Mouse (Mus musculus): ENCODE data around the gene Bmp8a.
"Not testable (repeated sequence)": the region's sequence is repeated elsewhere in the genome, so short reads cannot be mapped to it uniquely, and the experiment has no call there.

Gene Bmp8a

DNA sequence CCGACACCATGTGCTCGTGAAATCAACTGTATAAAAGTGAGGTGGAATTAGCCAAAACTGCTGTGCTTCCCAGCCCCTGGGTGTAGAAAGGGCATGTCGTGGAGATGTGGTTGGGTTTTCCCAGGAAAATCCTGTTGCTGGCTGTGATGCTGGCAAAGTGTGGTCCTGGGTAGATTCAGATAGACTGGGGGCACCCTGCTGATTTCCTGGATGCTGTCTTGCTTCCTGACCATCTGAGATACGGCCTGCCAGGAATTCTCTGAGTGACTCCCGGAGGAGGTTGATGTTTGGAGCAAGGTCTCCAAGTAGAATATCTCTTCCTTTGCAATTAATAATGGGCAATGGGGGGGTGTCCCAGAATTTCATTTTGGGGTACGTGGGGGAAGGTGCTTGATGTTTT is 14.1 kb downstream of the Bmp8a start:
- DNase-seq = no peak

DNA sequence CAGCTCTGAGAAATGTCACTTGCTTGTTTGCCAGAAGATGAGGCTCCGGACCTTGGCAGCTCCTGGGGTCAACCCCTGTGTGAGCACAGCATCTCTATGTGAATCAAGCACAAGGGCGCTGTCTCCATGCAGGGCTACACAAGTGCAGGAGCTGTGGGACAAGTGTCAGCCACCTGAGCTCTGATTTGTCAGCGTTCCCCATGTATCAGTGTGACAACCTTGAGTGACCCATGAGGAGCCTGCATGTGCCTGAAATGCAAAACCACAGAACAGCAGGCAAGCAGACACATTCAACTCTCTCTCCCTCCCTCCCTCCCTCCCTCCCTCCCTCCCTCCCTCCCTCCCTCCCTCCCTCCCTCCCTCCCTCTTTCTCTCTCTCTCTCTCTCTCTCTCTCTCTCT is 15.4 kb downstream of the Bmp8a start:
- no peak for DNase-seq

DNA sequence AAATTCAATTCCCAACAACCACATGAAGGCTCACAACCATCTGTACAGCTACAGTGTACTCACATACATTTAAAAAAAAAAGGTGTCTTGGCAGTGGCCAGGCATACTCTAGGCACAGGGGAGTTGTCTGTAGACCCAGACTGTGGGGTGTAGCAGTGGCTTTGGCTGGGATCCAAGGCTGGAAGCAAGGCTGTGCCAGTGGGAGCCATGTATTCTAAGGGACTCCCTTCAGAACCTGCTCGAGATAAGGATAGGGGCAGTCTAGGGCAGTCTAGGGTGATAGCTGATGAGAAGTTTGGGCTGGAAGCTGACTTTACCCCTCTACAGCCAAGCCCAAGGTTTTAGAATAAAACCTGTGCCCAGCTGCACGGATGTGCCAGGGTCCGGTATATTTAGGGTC is 17.0 kb downstream of the Bmp8a start:
- no peak for DNase-seq

DNA sequence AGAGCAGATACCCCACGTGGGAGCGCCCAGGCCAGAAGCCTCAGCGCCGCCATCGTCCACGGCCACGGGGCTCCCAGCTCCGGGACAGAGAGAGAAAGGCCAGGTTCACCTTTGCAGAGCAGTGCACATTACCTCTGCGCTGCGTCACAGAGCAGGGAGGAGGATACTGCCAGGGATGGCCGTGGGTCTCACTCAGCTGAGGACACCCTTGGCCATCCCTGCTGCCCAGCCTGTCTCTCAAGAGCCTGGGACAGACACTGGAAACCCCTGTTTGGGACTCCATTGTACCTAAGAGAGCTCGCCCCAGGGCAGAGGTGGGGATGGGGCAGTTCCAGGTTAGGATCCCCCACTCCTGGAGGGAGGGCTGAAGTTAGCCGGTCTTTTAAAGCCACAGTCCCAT is 19.5 kb downstream of the Bmp8a start, which contains the start of gene Oxct2a:
TSS of gene Oxct2a (minus strand) at position 101 of the 400 bp plus-strand sequence.
- no peak for DNase-seq

DNA sequence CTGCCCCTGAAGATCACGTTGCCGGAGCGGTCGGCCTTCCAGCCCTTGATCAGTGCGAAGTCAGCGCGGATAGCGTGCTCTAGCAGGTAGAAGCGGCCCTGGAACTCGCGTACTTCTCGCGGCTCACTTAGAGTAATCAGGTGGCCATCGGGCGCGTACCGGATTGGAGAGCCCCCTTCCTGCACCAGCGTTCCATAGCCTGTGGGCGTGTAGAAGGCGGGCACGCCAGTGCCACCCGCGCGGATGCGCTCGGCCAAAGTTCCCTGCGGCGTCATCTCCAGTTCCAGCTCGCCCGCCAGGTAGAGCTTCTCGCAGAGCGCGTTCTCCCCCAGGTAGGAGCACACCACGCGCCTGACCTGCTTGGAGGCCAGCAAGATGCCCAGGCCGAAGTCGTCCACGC is 20.1 kb downstream of the Bmp8a start:
- not testable (repeated sequence) for DNase-seq

DNA sequence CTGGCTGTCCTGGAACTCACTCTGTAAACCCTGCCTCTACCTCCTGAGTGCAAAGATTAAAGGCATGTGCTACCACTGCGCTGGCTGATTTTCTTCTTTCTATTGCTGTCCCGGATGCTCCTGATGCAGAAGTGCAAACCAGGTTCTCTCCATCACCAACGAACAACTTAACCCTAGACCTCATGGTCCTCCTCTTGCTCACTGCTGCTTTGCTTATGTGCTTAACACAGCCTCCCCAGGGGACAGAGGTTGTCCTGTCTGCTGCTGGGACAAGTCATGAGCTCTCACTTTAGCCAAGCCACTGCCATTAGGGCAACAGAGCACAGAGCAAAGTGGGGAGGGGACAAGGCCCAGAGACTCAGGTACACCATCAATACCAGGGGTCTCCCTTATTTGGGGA is 28.6 kb downstream of the Bmp8a start:
- no peak for DNase-seq

DNA sequence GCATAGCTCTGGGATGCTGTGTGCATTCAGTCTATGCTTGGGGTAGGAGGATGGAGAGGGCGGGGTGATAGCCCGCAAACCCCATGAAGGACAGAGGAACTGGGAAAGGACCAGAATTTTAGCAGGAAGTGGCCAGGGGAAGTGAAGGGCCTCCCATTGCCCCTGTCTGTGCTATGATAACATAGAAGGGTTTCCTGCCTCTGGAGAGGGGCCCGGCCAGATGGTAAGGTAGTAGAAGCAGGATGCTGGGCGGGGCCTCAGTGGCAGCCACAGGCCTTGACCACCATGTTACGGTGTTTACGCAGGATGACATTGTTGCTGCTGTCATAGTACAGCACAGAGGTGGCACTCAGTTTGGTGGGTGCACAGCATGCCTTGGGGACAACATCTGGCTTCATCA is 30.0 kb downstream of the Bmp8a start:
- no peak for DNase-seq

DNA sequence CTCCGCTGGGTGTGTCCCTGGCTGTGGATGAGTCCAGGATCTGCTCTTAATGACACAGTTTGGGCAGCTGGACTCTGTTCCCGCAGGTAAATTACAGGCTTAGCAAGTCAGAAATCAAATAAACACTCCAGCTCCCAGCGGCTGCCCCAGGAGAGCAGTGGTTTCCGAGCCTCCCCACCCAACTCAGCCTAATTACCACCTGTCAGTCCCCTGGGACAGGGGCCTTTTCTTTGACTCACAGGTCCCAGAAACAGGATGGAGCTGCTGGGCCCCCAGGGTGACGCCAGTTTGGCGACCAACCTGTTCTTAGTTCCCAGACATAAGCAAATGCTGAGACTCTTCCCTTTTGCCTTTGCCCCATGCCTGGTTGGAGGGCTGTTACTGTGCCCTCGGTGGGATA is 31.2 kb downstream of the Bmp8a start:
- DNase-seq = no peak

DNA sequence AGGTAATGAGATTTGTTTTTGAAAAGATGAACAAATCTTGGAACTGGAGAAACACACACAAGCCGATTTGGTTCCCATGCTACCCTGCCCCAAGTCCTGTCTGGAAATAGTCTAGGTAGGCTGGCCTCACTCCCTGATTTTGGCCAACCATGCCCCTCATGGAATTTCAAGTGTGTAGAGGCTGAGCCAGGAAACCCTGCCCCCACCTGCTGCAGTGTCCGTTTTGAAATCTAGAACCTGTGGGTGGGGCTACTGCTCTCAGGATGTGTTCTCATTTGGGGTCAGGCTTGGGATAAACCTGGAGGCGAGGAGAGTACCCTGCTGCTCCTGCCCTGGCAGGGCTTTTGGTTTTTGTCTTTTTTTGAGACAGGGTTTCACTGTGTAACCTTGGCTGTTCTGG is 34.8 kb downstream of the Bmp8a start:
- no peak for DNase-seq

DNA sequence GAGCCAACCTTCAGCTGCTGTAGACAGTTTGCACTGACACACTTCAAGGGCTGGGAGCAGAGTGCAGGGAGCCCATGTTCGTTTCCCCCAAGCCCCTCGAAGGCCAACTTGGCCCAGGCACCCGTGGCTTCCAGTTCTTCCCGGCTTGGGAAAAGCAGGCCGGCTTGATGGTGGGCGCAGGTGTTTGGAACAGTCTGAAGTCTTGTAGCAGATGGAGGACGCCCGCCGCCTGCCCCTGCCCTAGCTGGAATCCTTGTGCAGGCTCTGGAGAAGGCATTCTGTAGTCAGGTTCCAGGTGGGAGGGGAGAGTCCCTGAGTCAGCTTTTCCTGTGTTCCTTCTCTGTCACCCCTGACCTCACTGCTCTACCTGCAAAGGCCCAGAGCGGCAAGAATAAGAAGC is 36.1 kb downstream of the Bmp8a start:
- no peak for DNase-seq

DNA sequence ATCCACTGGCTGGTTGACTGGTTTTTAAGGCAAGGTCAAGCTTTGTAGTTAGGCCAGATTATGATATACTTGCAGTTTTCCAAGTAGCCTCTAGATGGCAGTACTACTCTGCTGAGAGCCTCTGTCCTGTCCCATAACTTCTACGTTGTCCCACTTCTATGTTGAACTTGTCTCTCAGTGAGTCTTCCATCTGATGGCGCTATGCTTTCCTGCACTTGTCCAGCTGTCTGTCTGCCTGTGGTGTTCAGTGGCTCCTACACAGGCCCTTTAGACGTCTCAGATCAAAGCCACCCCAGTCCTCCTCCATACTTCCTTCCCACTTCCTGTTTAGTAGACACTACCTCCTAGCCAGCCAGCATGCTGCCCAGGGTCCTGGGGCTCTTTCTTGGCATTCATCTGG is 37.3 kb downstream of the Bmp8a start:
- no peak for DNase-seq

DNA sequence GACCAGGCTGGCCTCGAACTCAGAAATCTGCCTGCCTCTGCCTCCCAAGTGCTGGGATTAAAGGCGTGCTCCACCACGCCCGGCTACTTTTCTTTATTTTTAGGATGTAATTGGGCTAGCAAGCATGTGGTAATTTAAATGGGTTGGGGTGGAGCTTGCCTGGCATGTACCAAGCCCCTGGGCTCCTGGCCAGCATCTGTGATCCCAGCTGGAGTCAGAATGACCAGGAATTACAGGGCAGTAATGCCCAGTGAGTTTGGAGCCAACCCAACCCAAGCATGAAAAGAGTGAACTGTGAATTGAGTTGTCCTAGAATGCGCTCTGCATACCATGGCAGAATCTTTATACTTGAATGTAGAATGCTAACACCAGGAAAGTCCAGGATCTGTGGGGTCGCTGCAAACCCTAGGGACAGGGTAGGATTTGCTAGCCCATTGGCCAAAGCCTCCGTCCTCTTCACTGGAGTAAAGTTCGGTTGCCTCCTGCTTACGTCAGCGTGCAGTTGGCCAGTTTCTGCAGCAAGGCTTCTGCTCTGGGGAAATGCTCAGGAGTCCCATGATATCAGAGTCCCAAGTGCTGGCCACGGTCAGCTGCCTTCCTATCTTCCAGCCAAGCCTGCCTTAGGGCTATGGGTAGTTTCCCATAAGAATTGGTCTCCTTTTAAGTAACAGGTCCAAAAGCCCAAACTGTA is 43.9 kb downstream of the Bmp8a start:
- peak; percentile 79 for DNase-seq

DNA sequence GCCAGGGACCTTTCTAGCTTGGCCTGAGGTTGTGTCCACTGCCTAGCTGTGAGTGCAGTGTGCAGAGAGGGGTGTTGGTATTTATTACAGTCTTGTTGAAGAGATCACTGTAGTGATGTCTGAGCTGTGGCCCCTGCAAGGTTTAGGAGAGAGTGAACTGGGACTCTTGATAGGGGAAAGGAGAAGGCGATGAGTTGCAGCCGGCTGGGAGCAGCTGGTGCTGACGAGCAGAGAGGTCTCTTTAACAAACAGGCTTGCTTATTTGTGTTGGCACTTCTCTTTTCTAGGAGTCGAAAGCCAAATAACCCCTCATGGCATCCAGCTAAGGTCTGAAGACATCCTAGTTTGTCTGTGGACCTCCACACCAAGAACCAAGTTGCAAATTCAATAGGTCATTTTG is 44.8 kb downstream of the Bmp8a start:
- DNase-seq = no peak

DNA sequence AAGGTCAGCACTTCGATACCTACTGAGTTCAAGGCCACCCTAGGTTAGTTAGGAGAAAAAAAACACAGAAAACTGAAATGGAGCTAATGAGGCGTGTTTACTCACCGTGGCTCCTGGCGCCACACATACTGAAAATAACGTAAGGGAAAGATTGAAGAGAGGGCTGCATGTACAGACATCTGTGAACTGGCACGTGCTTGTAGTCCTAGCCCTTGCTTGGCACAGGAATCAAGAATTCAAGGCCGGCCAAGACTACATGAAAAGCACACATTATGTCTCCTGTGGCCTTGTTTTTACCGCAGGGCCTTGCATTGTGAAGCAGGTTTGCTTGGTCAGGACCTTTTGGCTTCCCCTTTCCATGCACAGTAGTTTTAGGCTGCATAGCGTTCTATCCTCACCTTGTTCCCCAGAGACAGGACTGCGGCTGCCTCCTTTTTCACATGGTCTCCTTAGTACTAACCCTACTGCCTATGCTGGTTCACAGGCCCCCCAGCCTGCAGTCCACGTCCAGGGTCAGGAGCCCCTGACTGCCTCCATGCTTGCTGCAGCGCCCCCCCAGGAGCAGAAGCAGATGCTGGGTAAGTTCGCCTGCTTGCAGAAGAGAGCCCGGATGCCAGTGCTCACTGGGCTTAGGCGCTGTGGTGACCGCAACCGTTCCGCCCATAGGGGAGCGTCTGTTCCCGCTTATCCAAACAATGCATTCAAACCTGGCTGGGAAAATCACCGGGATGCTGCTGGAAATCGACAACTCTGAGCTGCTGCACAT is 45.7 kb downstream of the Bmp8a start:
- no peak for DNase-seq

DNA sequence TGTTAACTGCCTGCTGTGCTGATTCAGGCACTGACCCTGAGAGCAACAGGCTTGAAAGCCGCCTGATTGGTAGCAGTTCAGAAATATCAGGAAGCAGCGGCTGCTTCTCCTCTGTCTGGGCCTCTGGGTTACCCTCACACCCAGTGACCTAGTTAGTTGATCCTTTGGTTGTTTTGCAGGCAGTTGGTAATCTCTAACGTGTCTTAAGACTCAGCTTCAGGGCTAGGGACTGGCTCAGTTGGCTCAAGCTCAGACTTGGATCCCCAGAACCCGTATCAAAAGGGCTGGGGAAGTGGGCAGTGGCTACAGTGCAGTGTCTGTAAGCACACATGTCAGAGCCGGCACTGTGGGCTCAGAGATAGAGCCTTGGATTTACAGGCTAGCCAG is 46.9 kb downstream of the Bmp8a start:
- DNase-seq = no peak

DNA sequence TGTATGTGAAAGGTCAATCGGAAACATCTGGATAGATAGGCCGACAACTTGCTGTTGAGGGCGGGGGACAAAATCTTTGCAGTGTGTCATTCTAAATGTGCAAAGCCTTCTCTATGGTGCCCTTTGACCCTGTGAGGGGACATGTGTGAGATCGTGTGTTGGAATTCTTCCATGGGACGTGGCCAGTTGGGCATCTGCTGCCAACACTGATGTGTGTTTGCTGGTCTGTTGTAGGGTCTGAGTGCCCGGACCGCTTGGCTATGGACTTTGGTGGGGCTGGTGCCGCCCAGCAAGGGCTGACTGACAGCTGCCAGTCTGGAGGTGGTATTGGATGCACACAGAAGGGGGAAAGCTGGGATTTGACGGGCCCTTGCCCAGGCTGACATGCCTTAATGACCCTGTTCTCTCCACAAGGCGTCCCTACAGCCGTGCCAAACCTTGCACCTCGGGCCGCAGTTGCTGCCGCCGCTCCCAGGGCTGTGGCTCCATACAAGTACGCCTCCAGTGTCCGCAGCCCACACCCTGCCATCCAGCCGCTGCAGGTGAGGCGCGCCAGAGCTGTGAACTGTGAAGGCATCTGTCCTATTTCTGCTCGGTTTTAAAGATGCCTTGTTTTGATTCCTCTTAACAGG is 47.4 kb downstream of the Bmp8a start:
- no peak for DNase-seq

DNA sequence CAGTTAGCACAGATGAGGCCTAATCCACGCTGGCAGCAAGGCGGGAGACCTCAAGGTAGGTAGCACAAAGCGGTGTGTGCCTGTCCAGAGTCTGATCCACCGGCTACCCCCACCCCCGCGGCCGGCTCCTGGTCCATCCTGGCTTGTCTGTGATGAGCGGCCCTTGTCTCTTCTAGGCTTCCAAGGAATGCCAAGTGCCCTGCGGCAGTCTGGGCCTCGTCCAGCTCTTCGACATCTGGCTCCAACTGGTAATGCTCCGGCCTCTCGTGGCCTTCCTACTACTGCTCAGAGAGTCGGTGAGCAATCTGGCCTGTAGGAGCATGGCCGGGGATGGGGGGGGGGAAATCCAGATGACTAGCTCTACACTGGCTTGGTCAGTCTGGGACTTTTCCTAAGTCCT is 48.0 kb downstream of the Bmp8a start:
- DNase-seq = not testable (repeated sequence)

DNA sequence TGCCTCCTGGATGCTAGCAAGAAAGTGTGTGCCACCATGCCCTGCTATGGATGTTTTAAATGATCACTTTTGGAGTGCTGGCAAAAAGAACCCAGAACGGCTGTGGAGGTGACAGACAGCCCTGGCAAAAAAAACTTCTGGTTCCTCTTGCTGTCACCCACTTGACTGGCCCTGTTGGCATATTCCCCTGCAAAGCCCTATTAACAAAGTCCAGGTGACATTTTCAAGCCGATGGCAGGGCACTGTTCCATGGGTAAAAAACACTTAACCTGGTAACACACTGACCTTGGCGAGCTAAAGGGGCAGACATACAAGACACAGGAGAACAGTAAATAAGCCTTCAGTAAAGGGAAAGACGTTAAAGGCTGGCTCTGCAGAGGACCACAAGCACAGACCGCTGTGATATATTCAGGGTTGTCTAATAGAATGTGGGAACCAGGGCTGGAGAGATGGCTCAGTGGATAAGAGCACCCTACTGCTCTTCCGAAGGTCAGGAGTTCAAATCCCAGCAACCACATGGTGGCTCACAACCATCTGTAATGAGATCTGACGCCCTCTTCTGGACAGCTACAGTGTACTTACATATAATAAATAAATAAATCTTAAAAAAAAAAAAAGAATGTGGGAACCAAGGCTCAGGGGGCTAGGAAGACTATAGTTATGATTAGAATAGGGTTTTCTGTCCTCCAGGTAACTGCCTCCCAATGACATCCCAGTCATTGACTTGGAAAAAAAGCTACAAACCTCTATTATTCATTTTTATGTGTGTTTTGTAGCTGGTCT is 49.2 kb downstream of the Bmp8a start:
- DNase-seq = no peak

DNA sequence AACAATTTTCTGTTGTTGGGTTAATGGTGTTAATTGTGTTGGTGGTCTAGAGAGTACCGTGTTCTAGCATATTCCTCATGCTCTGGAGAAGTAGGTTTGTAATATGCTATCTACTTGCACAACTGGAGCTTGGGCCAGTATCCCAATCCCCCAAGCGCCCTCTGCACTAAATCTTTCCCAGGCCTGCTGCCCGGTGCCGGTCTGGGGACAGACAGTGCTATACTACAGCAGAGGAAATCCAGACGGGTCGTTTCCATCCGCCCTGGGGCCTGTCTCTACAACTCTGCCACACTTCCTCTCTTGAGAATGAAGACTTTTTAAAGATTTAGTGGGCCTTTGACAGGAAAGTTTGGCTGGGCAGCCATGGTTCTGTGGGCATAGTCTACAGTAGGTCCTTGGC is 50.1 kb downstream of the Bmp8a start:
- DNase-seq = no peak

DNA sequence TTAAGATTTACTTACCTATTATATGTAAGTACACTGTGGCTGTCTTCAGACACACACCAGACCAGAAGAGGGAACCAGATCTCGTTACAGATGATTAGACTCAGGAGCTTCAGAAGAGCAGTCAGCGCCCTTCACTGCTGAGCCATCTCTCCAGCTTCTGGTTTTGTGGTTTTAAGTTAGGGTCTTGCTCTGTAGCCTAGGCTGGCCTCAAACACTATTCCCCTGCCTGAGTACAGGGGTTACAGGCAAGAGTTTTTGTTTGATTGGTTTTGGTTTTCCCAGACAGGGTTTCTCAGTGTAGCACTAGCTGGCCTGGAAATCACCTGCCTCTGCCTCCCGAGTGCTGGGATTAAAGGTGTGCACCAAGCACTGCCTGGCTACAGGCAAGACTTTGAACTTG is 50.7 kb downstream of the Bmp8a start:
- no peak for DNase-seq

DNA sequence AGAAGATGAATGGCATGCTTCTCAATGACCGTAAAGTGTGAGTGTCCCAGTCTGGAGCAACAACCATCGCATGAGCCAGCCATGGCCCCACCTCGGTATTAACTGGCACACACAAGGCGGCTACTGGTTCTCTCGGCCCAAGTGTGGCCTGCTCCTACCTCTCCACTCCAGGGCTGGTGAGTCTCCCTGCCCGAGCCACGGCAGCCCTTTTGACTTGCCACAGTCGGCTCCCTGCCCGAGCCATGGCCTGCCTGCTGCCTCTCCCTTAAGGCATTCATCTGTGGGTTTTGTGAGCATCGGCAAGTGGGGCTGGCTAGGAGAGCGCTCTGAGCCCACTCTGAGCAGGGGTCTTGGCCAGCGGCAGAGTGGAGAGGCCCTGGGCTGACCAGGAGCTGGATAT is 54.0 kb downstream of the Bmp8a start:
- DNase-seq = no peak

DNA sequence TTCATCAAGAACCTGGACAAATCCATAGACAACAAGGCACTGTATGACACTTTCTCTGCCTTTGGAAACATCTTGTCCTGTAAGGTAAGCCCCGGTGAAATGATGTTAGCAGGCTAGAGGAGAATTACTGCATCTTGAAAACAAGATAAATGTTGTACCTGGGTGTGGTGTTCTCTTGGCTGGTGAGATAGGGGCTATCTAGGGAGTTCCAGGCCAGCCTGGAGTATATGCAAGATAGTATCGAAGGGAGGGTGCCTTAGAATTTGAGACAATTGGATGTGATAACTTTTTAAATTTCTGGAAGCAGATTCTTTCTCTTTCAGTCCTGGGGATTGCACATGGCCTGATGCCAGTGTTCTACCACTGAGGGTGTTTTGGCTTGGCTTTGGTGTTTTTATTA is 56.3 kb downstream of the Bmp8a start:
- DNase-seq = no peak

Data from kidney, adult 11 months (tissue).